Mouse (Mus musculus) C2C12 (cell line): ENCODE results near the gene Hoxd11.

ENCODE experiments used
- CTCF ChIP-seq: IDR thresholded peaks from one replicate; pipeline ENCODE4 v1.5.1; 2011; ENCODE audit not compliant: control insufficient read depth, insufficient read depth, insufficient read length
- MAX ChIP-seq: IDR thresholded peaks from one replicate; pipeline ENCODE4 v1.6.1; 2011; ENCODE audit warnings: mild to moderate bottlenecking, control low read depth
- MYOG ChIP-seq: IDR thresholded peaks from one replicate; pipeline ENCODE4 v1.6.1; 2011; ENCODE audit not compliant: control insufficient read depth, insufficient read length; ENCODE audit errors: extremely low read depth
- USF1 ChIP-seq: IDR thresholded peaks from one replicate; pipeline ENCODE4 v1.6.1; 2011; ENCODE audit warnings: low read depth, mild to moderate bottlenecking, control low read depth, moderate library complexity

- TF ChIP-seq CTCF (no peak), MYOG (no peak), MAX (no peak), USF1 (no peak)
Measured at GRCm38 (mm10) chr2:74695813-74696430, 16.6 kb downstream of the Hoxd11 start.
